In genomic region chr17:4641166-4641565, GRCm38 (mm10) we compare ENCODE assay signal across 15 mouse cellular contexts.
DNase-seq lines count a peak whose midpoint lies in the region; TF ChIP-seq lines count a peak whose summit lies in the region.
"Had no signal": no experiment of that assay in that cellular context is flagged by ENCODE, and none has a peak within 500 bp of the region (broad histone marks: within the 10 kb centered on the region; RNA-seq: fewer than 3 reads in every experiment).

No protein-coding gene starts in this region.

- no peak for TF ChIP-seq CTCF in brain, embryonic 14.5 days (IDR thresholded peaks at IDR 0.05; ENCODE audit: borderline replicate concordance, extremely low read depth, insufficient read depth, insufficient read length)

- peak; percentile 24 for DNase-seq in gastrocnemius, adult 18-20 months (ENCODE audit: low spot score)
- DNase-seq in gastrocnemius, adult 8-10 months (ENCODE audit: low spot score in 2 of 2): no peak
- DNase-seq in lung, postnatal 14 days: peak; percentile 15
- DNase-seq in lung, postnatal 4 days: no peak
- DNase-seq in brain, embryonic 14.5 days (ENCODE audit: low read depth): peak; percentile 24
- DNase-seq in gastrocnemius, postnatal 10 days: peak; percentile 30
- DNase-seq in kidney, postnatal 4 days: no peak
- DNase-seq in right cerebral cortex, postnatal 36 days (ENCODE audit: low spot score in 2 of 2): no peak
- DNase-seq: B cell, adult 2 months; cerebellum, adult 8-10 months; cerebellum, postnatal 36 days; embryo, embryonic 11 days; kidney, postnatal 14 days; right cerebral cortex, postnatal 4 days; thymus, postnatal 36 days had no signal

- TF ChIP-seq POLR2A in brain, embryonic 14.5 days (IDR thresholded peaks at IDR 0.05; ENCODE audit: borderline replicate concordance, extremely low read depth, insufficient read depth, insufficient read length, poor library complexity, severe bottlenecking): no peak

Comparison
In these comparisons a context has a peak if more than half of its experiments do, and no peak if none do; other contexts are left out.
1. DNase-seq: peak in gastrocnemius, adult 18-20 months (single experiment), lung, postnatal 14 days (single experiment), brain, embryonic 14.5 days (single experiment) and gastrocnemius, postnatal 10 days (single experiment); none in gastrocnemius, adult 8-10 months (0 of 2), lung, postnatal 4 days (0 of 2), kidney, postnatal 4 days (0 of 2) and right cerebral cortex, postnatal 36 days (0 of 2).